Mouse (Mus musculus) midbrain, embryonic 10.5 days (tissue): ENCODE data around the gene Map1s. TPM values are rescaled to one million over a fixed set of nuclear protein-coding genes. Genes with fewer than 3 reads are reported as not detected.
A peak's percentile ranks its signal among the peaks of the same experiment; 100 is the strongest.

Source experiments
- DNase-seq: peaks from one replicate; pipeline ENCODE4 v3.0.0-alpha.2; 2017; ENCODE audit warnings: low spot score
- H3K27ac ChIP-seq: fragments of 300-500 bp; sonication (generic); replicated peaks from 2 replicates; pipeline ENCODE4 v1.5.1; 2016; ENCODE audit warnings: mild to moderate bottlenecking
- H3K27me3 ChIP-seq: fragments of 300-500 bp; sonication (generic); 2 replicates; pipeline ENCODE4 v1.6.1; 2016; ENCODE audit warnings: low read depth, mild to moderate bottlenecking; ENCODE audit not compliant: poor library complexity, severe bottlenecking
- H3K36me3 ChIP-seq: fragments of 300-500 bp; sonication (generic); 2 replicates; pipeline ENCODE4 v1.6.1; 2016; ENCODE audit warnings: mild to moderate bottlenecking, moderate library complexity
- H3K4me1 ChIP-seq: fragments of 300-500 bp; sonication (generic); 2 replicates; pipeline ENCODE4 v1.6.1; 2016
- H3K4me3 ChIP-seq: fragments of 300-500 bp; sonication (generic); 2 replicates; pipeline ENCODE4 v1.5.1; 2016; ENCODE audit warnings: mild to moderate bottlenecking, moderate library complexity
- H3K9me3 ChIP-seq: fragments of 300-500 bp; sonication (generic); replicated peaks from 2 replicates; pipeline ENCODE4 v1.6.1; 2016; ENCODE audit warnings: mild to moderate bottlenecking
- WGBS: fragments of 180-500 bp; shearing (Covaris S2); methylation state at CpG from one replicate; pipeline ENCODE4 v1.1.7; 2016; 5-methylcytosine and 5-hydroxymethylcytosine counted together
- polyA plus RNA-seq: library from polyadenylated mRNA; unstranded; fragments of >200 nt; fragmentation: Nextera tagmentation; extraction: Ambion mirVana; gene quantifications from 2 replicates; pipeline ENCODE4 v1.2.1, GENCODE M21; 2016

The Map1s gene
- 69.4 and 74.0 TPM in 2 replicates for polyA plus RNA-seq

GRCm38 (mm10) chr8:70905831-70906736 is at the start of gene Map1s:
Gene Map1s (plus strand): TSS chr8:70905932.
- DNase-seq, result peak; percentile 93
- H3K4me3 ChIP-seq, result peak within 1 kb of the TSS; percentile 96
- H3K36me3 ChIP-seq, result peaks cover 21% of the 10 kb centered on the region
- peaks cover 16% of the 10 kb centered on the region; the same call in 1 of the 2 replicates for H3K27me3 ChIP-seq
- under 1% methylated on average over 85 of the region's 86 CpGs for WGBS
- H3K4me1 ChIP-seq, result peaks cover 17% of the 10 kb centered on the region
- no peaks in the 10 kb centered on the region for H3K9me3 ChIP-seq
- H3K27ac ChIP-seq, result peak within 1 kb of the TSS; percentile 97

GRCm38 (mm10) chr8:70856028-70856427 is 49.7 kb upstream of the Map1s start:
- 69% methylated on average over 5 of the region's 5 CpGs for WGBS
- no peak for DNase-seq
- H3K4me1 ChIP-seq, result peaks cover 49% of the 10 kb centered on the region
- no peak overlapping the region for H3K27ac ChIP-seq
- peaks cover 28% of the 10 kb centered on the region for H3K36me3 ChIP-seq
- peaks cover 26% of the 10 kb centered on the region for H3K27me3 ChIP-seq
- peak overlapping the region; percentile 63; the same call in 1 of the 2 replicates for H3K4me3 ChIP-seq
- H3K9me3 ChIP-seq, result no peaks in the 10 kb centered on the region

GRCm38 (mm10) chr8:70856541-70857197 is 49.1 kb upstream of the Map1s start:
- Histone ChIP-seq H3K27me3 (peaks cover 32% of the 10 kb centered on the region), H3K4me3 (peak overlapping the region; percentile 63), H3K4me1 (peaks cover 55% of the 10 kb centered on the region), H3K36me3 (peaks cover 28% of the 10 kb centered on the region), H3K9me3 (no peaks in the 10 kb centered on the region), H3K27ac (peak overlapping the region; percentile 74)
- WGBS, result 9% methylated on average over 33 of the region's 33 CpGs
- DNase-seq, result peak; percentile 74

- H3K27me3 ChIP-seq, result peaks cover 41% of the 10 kb centered on the region
- H3K4me3 ChIP-seq, result peak overlapping the region; percentile 63; the same call in 1 of the 2 replicates
- no peaks in the 10 kb centered on the region for H3K9me3 ChIP-seq
- DNase-seq, result no peak
- peak overlapping the region; percentile 74 for H3K27ac ChIP-seq
- peaks cover 22% of the 10 kb centered on the region for H3K36me3 ChIP-seq
- H3K4me1 ChIP-seq, result peaks cover 59% of the 10 kb centered on the region
- WGBS, result 7% methylated on average over 4 of the region's 4 CpGs
These were observed 48.2 kb upstream of the Map1s start for GRCm38 (mm10) chr8:70857516-70857915.

GRCm38 (mm10) chr8:70862824-70863641 is 42.7 kb upstream of the Map1s start, which contains the start of gene Kcnn1:
Gene Kcnn1 (minus strand): TSS chr8:70863258.
- no peaks in the 10 kb centered on the region for H3K9me3 ChIP-seq
- peaks cover 74% of the 10 kb centered on the region for H3K4me1 ChIP-seq
- DNase-seq, result peak; percentile 76
- peak within 1 kb of the TSS; percentile 66 for H3K4me3 ChIP-seq
- peak within 1 kb of the TSS; percentile 98 for H3K27ac ChIP-seq
- H3K27me3 ChIP-seq, result peaks cover 34% of the 10 kb centered on the region
- WGBS, result under 1% methylated on average over 55 of the region's 55 CpGs
- peaks cover 7% of the 10 kb centered on the region for H3K36me3 ChIP-seq

GRCm38 (mm10) chr8:70863956-70864711 is 41.6 kb upstream of the Map1s start:
- DNase-seq, result peak; percentile 60
- Histone ChIP-seq H3K4me1 (peaks cover 74% of the 10 kb centered on the region), H3K36me3 (peaks cover 15% of the 10 kb centered on the region), H3K4me3 (peak overlapping the region; percentile 66), H3K27me3 (peaks cover 38% of the 10 kb centered on the region), H3K27ac (peak overlapping the region; percentile 98), H3K9me3 (no peaks in the 10 kb centered on the region)
- 1% methylated on average over 46 of the region's 46 CpGs for WGBS

GRCm38 (mm10) chr8:70864712-70865221 is 41.0 kb upstream of the Map1s start:
- Histone ChIP-seq H3K36me3 (peaks cover 15% of the 10 kb centered on the region), H3K9me3 (no peaks in the 10 kb centered on the region), H3K4me3 (peak overlapping the region; percentile 66), H3K27ac (peak overlapping the region; percentile 98), H3K27me3 (peaks cover 38% of the 10 kb centered on the region), H3K4me1 (peaks cover 79% of the 10 kb centered on the region)
- DNase-seq, result peak; percentile 78
- whole genome bisulfite sequencing, result under 1% methylated on average over 24 of the region's 24 CpGs

- H3K4me3 ChIP-seq, result peak overlapping the region; percentile 66
- H3K27ac ChIP-seq, result peak overlapping the region; percentile 98
- H3K36me3 ChIP-seq, result peaks cover 15% of the 10 kb centered on the region
- peak; percentile 100 for DNase-seq
- H3K27me3 ChIP-seq, result peaks cover 38% of the 10 kb centered on the region
- H3K9me3 ChIP-seq, result no peaks in the 10 kb centered on the region
- under 1% methylated on average over 46 of the region's 46 CpGs for WGBS
- peaks cover 81% of the 10 kb centered on the region for H3K4me1 ChIP-seq
These were observed 40.3 kb upstream of the Map1s start for GRCm38 (mm10) chr8:70865350-70866000.

- H3K4me1 ChIP-seq, result peaks cover 81% of the 10 kb centered on the region
- DNase-seq, result no peak
- 9% methylated on average over 12 of the region's 12 CpGs for WGBS
- peak overlapping the region; percentile 98 for H3K27ac ChIP-seq
- no peaks in the 10 kb centered on the region for H3K9me3 ChIP-seq
- H3K36me3 ChIP-seq, result peaks cover 17% of the 10 kb centered on the region
- H3K27me3 ChIP-seq, result peaks cover 34% of the 10 kb centered on the region
- peak overlapping the region; percentile 66 for H3K4me3 ChIP-seq
These were observed 39.7 kb upstream of the Map1s start for GRCm38 (mm10) chr8:70866001-70866520.

GRCm38 (mm10) chr8:70866566-70866965 is 39.2 kb upstream of the Map1s start:
- DNase-seq, result no peak
- WGBS, result 90% methylated on average over 7 of the region's 7 CpGs
- Histone ChIP-seq H3K4me3 (peak overlapping the region; percentile 66; the same call in 1 of the 2 replicates), H3K27me3 (peaks cover 29% of the 10 kb centered on the region), H3K4me1 (peaks cover 81% of the 10 kb centered on the region), H3K9me3 (no peaks in the 10 kb centered on the region), H3K27ac (peak overlapping the region; percentile 98), H3K36me3 (peaks cover 18% of the 10 kb centered on the region)
